Mouse (Mus musculus) liver, adult 2 months (tissue): ENCODE data around the gene Slc17a9.

Source experiments
- CTCF ChIP-seq: fragments of 200-500 bp; IDR thresholded peaks from 2 replicates; pipeline ENCODE4 v1.5.1; 2011; ENCODE audit warnings: low read depth, low read length, control low read depth
- POLR2A ChIP-seq: fragments of 200-500 bp; IDR thresholded peaks from 2 replicates; pipeline ENCODE4 v1.6.1; 2011; ENCODE audit warnings: low read length, control low read depth; ENCODE audit not compliant: insufficient read depth; ENCODE audit errors: extremely low read depth

DNA sequence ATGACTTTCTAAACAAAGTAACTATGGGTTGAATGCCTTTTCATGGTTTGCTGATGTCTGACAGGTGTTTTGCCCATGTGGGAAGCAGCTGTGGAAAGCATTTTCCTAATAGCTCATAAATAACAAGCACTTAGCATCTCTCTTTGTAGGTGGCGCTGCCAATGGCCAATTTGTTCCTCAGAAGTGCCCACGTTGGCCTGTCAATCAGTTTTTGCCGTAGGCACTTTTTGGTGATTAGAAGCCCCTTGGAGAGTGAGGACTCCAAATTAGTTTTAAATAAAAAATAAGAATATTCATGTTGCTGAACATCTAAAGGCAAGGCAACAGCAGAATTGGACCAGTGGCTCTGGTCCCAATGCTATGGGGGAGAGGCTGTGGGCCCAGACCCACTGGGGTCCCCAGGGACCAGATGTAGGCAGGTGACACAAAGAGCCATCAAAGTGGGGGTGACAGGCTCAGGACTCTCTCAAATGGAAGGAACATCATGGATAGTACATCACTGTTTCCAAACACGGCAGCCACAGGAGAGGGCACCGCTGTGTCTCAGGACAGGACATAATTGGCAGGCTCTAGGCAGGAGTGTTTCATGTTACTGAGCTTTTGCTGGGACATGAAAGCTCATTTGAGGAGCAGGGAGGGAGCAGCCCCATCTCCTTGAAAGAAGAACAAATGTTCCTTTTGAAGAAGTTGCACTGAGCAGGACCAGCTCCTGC is 30.1 kb downstream of the Slc17a9 start:
- no peak for TF ChIP-seq CTCF
- no peak for TF ChIP-seq POLR2A
